Mouse (Mus musculus) E14TG2a.4 (cell line): ENCODE results near the gene Gm39653.
A peak's percentile ranks its signal among the peaks of the same experiment; 100 is the strongest.

Source experiments
- CTCF ChIP-seq: conservative IDR thresholded peaks from 2 replicates; pipeline ENCODE4 v1.5.1; 2014; ENCODE audit warnings: low read length
- NANOG ChIP-seq: IDR thresholded peaks from 2 replicates; pipeline ENCODE4 v1.6.1; 2014; ENCODE audit warnings: borderline replicate concordance, low read length, mixed read lengths
- POU5F1 ChIP-seq: IDR thresholded peaks from 2 replicates; pipeline ENCODE4 v1.6.1; 2014; ENCODE audit warnings: low read length, borderline replicate concordance

DNA sequence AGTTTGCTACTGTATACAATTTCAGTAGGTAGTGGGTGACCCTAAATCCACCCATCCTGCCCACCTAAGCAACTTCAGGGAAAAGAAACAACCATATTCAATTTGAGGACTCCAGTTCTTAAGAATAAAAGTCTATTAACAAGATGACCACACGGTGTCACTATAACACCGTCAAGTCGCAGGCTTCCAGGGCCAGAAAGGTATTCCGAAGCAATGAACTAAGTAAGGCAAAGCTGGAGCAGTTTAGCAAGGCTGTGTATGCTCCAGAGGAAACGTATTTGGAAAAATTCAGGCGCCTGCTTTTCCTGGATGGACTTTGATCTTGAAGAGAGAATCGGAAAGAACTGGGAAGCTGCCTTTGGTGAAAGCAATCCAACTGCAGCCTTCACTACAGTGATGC, 43.8 kb downstream of the Gm39653 start:
- TF ChIP-seq CTCF (peak; percentile 12; the same call in 1 of the 2 replicates), POU5F1 (no peak), NANOG (no peak)
